Mouse (Mus musculus) mouse embryonic stem cell (cell line): ENCODE measurements around the gene Zxdb.
"Not testable (repeated sequence)": the region's sequence is repeated elsewhere in the genome, so short reads cannot be mapped to it uniquely, and the experiment has no call there.

ENCODE experiments used
- in situ Hi-C, 2 experiments: fragments of 300-500 bp; cut with MboI; formaldehyde crosslinking; loops; 1 replicate in 1 of 2; 3 replicates in 1 of 2; pipeline ENCODE4 v1.14.3; 2019 to 2020; ENCODE audit warnings: low sequenced_read_pairs in 2 of 2, low pct_unique_long_range_greater_than_20kb in 1 of 2, mixed read lengths in 1 of 2; ENCODE audit not compliant: unreplicated experiment in 1 of 2

The Zxdb gene

DNA sequence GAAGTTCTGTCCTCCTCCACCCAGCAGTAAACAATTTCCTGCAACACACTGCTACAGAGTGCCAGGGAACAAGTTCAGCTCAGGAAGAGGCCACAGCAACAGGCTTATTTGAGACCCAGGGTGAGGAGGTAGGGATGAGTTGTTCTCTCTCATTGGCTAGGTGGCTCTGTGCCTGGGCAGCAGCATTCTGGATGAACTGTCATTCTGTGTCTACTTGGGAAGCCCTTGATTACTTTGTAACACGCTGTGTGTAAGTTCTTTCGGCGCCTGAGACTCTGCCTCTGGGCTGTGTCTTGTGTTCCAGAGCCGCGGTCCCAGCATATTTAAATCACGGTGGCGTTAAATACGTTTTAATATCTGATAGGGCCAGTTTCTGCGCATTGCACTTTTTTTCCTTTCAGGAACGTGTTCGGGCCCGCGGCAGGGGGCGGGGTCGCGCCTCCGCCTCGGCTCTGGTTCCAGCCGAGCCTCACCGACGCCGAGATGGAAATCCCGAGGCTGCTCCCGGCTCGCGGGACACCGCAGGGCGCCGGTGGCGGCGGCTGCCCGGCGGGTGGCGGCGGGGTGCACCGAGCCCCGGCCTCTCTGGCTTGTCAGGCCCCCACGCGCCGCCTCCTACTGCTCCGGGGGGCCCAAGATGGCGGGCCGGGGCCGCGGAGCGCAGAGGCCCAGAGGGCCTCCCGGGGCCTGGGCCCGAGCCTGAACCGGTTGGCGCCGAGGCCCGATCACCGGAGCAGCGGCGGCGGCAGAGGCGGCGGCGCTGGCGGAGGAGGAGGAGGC is at the start of gene Zxdb:
Gene Zxdb (plus strand): TSS at position 378 of the 780 bp plus-strand sequence.
- in situ Hi-C loops: not testable (repeated sequence)

DNA sequence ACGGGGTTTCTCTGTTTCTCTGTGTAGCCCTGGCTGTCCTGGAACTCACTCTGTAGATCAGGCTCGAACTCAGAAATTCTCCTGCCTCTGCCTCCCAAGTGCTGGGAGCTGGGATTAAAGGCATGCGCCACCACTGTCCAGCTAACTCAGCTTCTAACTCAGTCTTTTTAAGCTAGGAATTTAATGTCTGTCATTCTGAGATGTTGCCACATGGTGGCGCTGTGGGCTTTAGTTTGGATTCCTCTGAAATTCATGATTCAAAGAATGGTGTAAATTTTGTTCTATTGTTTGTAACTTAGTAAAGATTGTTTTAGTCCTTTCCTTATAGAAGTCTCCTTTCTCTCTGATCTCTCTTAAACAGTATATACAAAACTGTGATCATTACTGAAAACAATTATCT is 49.4 kb upstream of the Zxdb start:
- in situ Hi-C loops: no loop called here

DNA sequence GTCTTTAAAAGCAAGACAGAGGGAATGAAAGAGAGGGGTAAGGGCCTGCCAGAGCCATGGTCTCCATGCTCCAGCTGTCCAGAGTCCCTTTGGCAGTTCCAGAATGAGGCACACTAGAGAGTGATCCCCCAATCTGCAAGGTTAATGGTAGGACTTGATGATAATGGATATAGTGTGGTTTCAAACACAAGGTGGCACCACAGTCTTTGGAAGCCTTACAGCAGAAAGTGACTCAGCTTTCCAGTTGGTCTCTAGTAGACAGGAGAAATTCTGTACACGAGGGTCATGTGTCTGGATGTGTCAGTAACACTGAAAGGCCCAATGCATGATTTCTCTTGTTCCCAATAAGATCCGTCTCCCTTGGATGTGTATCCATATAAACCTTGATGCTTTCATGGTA is 42.8 kb upstream of the Zxdb start:
- in situ Hi-C loops: not testable (repeated sequence)

DNA sequence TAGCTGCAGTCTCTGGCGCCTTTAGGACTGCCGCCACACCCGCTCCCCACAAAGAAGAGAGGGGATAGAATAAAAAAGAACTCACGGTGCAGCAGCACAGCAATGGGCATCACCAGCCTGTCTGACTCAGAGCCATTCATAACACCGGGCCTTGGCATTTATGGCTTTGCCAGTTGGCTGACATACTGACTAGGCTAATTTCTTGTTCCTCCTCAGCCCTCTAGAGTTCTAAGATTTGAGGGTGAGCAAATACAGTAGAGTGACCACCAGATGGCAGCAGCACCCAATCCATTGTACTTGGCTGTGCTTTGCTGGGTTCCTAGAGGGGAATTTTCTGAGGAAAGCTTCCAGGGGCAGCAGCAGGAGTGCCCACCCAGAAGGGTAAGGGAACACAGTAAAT is 34.8 kb upstream of the Zxdb start:
- in situ Hi-C loops: not testable (repeated sequence)

GRCm38 (mm10) chrX:94706676-94707075 is 17.7 kb upstream of the Zxdb start:
- in situ Hi-C loops: not testable (repeated sequence)

- in situ Hi-C loops: not testable (repeated sequence)
Measured at GRCm38 (mm10) chrX:94709752-94710151, 14.6 kb upstream of the Zxdb start.

GRCm38 (mm10) chrX:94724972-94725569 is 702 bp downstream of the Zxdb start:
- in situ Hi-C loops: not testable (repeated sequence)

GRCm38 (mm10) chrX:94725627-94726083 is 1.3 kb downstream of the Zxdb start:
- in situ Hi-C loops: not testable (repeated sequence)

GRCm38 (mm10) chrX:94731596-94731995 is 7.2 kb downstream of the Zxdb start:
- in situ Hi-C loops: no loop called here

GRCm38 (mm10) chrX:94753733-94754132 is 29.4 kb downstream of the Zxdb start:
- in situ Hi-C loops: no loop called here

GRCm38 (mm10) chrX:94759959-94760358 is 35.6 kb downstream of the Zxdb start:
- in situ Hi-C loops: no loop called here

- in situ Hi-C loops: no loop called here
Measured at GRCm38 (mm10) chrX:94773876-94774275, 49.5 kb downstream of the Zxdb start.
